Mouse (Mus musculus) layer of hippocampus, adult 8-10 months (tissue): Measurements from ENCODE around the gene Pqlc3. TPM values are rescaled to one million over a fixed set of nuclear protein-coding genes. Genes with fewer than 3 reads are reported as not detected.
"Not testable (repeated sequence)": the region's sequence is repeated elsewhere in the genome, so short reads cannot be mapped to it uniquely, and the experiment has no call there.

ENCODE experiments used
- DNase-seq, 2 experiments: peaks; one replicate each; pipeline ENCODE4 v3.0.0; 2022; ENCODE audit warnings: low spot score in 2 of 2
- total RNA-seq, 4 experiments: library from RNA; stranded (reverse); gene quantifications; 2 replicates each; pipeline ENCODE4 v1.2.4; 2022

Pqlc3 gene
- 1 to 10 TPM; 1.5 to 3.0 (median 1.6) TPM for total RNA-seq

- peak in 1 of 2 experiments; percentile 59 for DNase-seq
These were observed at the start of gene Pqlc3 for GRCm38 (mm10) chr12:16999739-17000497. Pqlc3 (minus strand) TSS chr12:17000408.

GRCm38 (mm10) chr12:17049796-17050195 is 49.6 kb upstream of the Pqlc3 start:
- DNase-seq, result no peak

DNA sequence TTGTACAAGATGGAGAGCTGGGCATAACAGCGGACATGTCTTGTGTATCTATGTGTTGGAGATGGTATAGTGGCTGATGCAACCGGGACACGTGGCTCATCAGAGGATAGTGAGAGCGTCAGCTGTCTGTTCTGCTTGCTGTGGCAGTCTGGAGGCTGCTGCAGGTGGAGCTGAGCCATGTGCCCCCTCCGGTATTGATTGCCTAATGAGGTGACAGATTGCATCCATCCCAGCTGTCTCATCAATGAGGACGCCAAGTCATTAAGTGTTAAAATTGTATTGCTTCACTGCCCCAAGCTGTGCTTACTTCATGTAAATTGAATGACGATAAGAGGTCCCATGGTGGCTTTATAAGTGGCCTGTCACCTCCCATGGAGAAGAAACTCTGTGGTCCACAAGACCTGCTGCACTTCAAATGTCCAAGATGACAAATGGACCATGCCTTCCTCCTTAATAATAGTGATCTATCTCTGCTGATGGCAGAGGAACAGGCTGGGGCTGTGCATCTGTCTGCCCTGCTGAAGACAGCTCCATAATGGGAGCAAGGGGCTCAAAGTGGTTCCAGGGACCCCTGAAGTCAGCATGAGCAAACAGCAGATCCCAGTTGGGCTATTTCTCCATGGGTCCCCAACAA is 48.9 kb upstream of the Pqlc3 start:
- DNase-seq, result peak; percentile 59 to 61

- no peak for DNase-seq
These were observed 43.1 kb upstream of the Pqlc3 start for GRCm38 (mm10) chr12:17043311-17043710.

- no peak for DNase-seq
These were observed 40.4 kb upstream of the Pqlc3 start for GRCm38 (mm10) chr12:17040567-17040966.

DNA sequence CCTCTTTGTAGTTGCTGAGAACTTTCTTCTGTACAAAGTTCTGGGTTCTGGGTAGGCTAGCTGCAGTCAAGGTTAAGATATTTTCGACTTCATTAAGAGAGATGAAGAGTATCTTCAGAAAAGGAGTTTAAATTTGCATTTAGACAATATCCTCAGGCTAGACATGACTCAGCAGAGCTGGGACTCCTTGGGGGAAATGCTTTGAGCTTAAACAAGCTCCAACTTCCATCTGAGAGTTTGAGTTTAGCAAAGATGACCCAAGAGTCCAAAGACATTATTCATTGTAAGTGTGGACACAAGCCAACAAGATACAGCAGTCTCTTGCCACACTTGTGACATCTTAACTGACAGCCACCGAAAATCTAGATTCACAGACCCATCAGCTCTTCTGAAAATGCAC is 39.2 kb upstream of the Pqlc3 start:
- DNase-seq, result no peak

- DNase-seq, result no peak
These were observed 38.0 kb upstream of the Pqlc3 start for GRCm38 (mm10) chr12:17038246-17038645.

DNA sequence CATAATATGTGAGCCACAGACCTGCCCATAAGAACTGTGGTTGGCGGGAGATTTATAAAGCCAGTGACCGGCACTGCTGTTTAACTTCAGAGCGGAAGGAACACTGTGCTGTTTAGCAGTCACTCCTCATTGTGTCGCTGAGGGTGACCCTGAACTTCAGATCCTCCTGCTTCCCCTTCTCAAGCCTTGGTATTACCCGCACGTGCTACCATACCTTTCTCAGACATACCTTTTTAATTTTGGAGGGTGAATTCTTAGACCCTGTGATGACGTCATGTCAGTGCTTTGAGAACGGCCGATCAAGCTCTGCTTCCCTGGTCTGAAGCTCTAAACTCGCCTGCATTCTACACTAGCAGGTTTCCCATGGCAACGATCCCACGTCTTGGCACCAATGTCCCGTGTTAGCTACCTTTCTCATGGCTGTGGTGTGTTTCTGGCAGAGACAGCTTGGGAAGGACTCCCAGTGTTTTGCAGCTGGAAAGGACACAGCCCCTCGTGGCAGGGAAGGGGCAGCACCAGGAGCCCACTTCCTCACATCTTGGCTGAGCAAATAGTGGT is 36.9 kb upstream of the Pqlc3 start:
- DNase-seq, result peak in 1 of 2 experiments; percentile 56

DNA sequence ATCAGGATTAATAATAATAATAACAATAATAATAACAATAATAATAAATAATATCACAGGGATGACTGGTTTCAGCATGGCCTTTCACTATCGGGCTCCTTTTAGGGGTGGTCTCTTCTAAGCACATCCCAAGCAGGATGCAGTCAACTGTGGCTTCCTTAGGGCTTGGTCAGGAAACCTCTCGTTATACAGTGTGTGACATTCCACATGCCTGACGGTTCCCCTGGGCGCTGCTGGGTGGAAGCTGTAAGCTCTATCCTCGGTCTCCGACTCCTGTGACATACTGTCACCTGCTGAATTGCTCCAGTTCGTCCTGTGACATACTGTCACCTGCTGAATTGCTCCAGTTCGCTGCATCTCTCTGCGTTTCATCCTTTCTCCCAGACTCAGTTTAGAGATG is 36.3 kb upstream of the Pqlc3 start:
- DNase-seq, result no peak

DNA sequence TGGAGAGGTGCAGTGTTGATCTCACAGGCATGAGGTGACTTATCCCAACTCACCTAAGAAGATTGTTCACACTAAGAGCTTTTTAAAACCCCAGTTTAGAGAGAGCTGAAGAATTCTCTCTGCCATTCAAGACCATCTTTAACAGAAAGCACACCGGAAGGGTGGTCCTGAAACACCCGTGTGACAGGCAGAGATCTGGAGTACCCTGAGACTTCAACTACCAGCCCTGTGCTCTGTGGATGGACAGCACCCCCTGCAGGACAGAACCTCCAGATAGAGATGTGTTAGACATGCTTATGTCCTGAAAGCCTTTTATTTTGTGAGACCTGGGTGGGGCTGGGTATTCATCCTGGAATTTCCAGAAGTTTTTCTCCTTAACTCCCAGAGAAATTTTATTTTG is 34.9 kb upstream of the Pqlc3 start:
- no peak for DNase-seq

- DNase-seq, result no peak
These were observed 34.5 kb upstream of the Pqlc3 start for GRCm38 (mm10) chr12:17034671-17035070.

DNA sequence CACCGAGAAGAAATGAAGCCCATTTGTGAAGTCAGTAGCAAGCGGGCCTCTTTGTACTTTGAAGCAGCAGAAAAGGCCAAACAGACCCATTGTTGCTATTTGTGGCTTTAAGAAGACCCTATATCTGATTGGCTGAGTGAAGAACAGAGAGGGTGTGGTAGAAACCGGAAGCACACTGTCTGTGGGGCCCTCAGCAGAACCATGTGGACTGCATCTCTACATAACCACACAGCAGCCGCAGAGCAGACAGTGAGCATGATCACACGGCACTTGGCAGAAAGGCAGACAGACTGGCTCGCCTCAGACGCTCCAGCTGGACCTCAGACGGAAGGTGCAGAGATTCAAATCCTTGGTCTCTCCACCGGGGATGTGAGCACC is 33.2 kb upstream of the Pqlc3 start:
- no peak for DNase-seq

GRCm38 (mm10) chr12:17032694-17033463 is 32.7 kb upstream of the Pqlc3 start:
- DNase-seq, result peak; percentile 56 to 82

DNA sequence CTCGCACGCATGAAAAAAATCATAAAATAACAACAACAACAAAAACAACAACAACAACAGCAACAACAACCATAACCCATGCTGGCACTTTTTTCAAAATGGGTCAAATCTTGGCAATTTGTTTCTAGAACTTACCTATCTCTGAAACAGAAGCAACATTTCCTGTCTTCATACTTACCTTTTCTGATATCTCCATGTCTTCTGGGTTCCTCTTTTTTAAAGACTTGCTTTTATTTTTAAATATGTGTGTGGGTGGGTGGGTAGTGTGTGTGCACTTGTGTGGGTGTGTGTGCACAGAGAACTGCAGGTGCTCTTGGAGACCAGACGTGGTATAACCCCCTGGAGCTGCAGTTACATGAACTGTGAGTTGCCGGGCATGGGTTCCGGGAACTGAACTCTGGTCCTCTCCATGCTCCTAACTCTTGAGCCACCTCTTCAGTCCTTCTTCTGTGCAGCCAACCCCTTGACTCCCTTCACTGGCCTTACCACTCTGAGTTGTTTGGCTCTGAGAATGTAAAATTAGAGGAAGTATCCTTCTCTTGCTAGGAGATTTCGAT is 24.4 kb upstream of the Pqlc3 start:
- no peak for DNase-seq

DNA sequence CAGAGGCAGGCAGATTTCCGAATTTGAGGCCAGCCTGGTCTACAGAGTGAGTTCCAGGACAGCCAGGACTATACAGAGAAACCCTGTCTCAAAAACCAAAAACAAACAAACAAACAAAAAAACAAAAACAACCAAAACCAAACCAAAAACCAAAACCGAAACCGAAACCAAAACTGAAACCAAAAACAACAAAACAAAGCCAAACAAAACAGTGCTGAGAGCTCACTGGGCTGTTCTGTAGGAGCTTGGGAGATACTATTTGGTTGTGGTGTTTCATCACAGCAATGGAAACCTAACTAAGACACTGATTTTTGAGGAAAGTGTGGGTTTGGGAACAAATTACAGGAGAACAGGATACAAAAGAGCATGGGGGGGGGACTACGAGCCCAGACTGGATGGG is 21.9 kb upstream of the Pqlc3 start:
- DNase-seq, result no peak

DNA sequence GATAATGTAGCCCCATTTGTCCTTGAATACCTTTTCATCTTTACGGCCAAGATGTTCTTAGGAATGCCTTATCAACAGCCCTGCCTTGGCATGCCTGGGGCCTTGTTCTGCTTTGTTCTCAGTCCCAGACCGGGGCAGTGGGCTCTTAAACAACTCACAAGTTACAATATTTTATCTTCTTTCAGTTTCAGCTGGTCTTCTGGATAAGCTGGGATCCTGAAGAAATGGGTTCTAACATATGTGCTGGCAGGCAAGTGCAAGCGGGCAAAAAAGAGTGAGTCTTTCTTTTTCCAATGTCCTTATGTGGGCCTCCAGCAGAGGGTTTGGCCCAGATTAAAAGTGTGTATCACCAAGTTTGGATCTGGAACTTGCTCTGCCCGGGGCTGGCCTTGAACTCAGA is 20.9 kb upstream of the Pqlc3 start:
- not testable (repeated sequence) for DNase-seq

DNA sequence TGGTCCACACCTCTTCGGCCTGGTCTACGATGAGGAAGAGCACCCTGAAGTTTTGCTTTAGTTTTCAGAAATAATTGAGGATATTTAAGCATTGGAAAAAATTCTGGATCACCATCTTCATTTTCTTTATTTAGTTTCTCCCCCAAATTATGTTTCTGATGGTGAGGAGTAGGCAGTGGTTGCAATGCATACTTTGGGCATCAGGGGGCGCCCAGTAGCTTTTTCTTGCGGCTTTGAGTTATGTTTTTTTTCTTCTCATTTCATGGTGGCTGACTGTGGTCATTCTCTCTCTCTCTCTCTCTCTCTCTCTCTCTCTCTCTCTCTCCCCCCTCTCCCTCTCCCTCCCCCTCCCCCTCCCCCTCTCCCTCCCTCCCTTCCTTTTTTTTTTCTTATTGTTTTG is 18.3 kb upstream of the Pqlc3 start:
- DNase-seq, result peak in 1 of 2 experiments; percentile 64

DNA sequence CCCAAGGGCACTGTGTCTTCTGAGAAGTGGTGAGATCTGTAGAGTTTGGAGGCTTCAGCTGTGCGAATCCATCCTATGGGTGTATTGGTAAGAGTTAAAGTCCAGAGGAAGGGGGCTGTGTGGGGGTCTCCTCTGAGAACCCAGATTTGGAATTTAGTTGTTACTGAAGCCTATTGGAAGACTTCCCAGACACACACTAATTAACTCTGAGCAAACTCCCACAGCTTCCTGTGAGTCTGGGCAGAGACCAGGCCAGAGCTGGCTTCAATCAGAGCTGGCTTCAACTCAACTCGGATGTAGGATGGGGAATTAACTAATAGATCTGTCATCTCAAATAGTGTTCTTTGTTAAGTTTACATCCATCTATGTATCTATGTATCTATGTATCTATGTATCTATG is 15.5 kb upstream of the Pqlc3 start:
- DNase-seq, result no peak

DNA sequence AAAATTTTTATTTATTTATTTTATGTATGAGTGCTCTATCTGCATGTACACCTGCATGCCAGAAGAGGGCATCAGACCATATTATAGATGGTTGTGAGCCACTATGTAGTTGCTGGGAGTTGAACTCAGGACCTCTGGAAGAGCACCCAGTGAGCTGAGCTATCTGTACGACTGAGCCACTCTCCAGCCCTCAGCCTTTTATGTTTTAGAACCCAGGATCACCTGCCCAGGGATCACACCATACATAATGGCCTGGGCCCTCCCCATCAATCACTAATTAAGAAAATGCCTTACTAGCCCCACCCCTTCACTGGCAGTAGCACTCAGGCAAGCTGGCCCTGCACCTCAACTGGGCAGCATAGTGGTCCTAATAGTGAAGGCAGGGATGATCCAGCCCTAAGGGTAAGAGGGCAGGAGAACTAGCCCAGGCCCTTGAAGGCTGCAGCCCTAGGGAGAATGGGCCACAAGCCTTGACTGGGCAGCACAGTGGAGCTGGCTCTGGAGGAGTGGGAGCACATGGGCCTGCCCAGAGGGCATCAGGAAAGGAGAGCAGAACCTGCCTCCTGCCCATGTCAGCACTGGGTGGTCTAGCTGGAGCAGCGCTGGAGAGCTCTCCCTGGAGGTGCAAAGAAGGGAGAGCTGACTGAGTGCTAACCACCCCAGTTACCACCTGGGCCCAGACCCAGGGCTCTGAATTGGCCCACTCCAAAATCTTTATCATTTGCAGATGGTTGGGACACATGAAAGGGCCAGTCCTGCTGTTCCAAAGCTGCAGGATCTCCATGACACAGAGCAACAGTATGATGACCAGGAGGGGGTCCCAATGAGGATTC is 12.1 kb upstream of the Pqlc3 start:
- DNase-seq, result no peak

GRCm38 (mm10) chr12:17011100-17011870 is 11.1 kb upstream of the Pqlc3 start, which contains the start of gene 2410004P03Rik:
2410004P03Rik (minus strand) TSS chr12:17011727.
- peak in 1 of 2 experiments; percentile 68 for DNase-seq
